Mouse (Mus musculus) left cerebral cortex, adult 18-20 months (tissue): ENCODE measurements around the gene Ago3. TPM values are rescaled to one million over a fixed set of nuclear protein-coding genes. Genes with fewer than 3 reads are reported as not detected.

Source experiments
- DNase-seq, 2 experiments: peaks; one replicate each; pipeline ENCODE4 v3.0.0; 2021 to 2022; ENCODE audit warnings: low spot score in 2 of 2, mixed read lengths in 1 of 2
- total RNA-seq, 2 experiments: library from RNA; stranded (reverse); gene quantifications; 2 replicates each; pipeline ENCODE4 v1.2.3; 2021

Ago3 gene
- total RNA-seq, 2 experiments from 2014 or later, result 33.2 to 35.6 TPM

GRCm38 (mm10) chr4:126281706-126282105 lies 147.7 kb downstream of the Ago3 start:
- DNase-seq, result no peak

Other genes starting within 250 kb of the Ago3 start
- 100 to 1,000 TPM; 132 to 156 TPM for gene Thrap3, start 226.8 kb downstream of the Ago3 start, total RNA-seq
- 100 to 1,000 TPM; 251 to 254 TPM for gene Map7d1, start 173.2 kb downstream of the Ago3 start, total RNA-seq
- gene Trappc3, start 167.2 kb downstream of the Ago3 start, total RNA-seq, result 10 to 100 TPM; 84.5 to 87.3 TPM
- 1 to 10 TPM; 1.7 to 2.8 TPM for gene Col8a2, start 142.8 kb downstream of the Ago3 start, total RNA-seq
- gene Adprhl2, start 107.9 kb downstream of the Ago3 start, total RNA-seq, result 10 to 100 TPM; 28.6 to 30.9 TPM
- 1 to 10 TPM; 1.0 to 1.1 TPM for gene Tekt2, start 103.9 kb downstream of the Ago3 start, total RNA-seq
- 10 to 100 TPM; 48.4 to 49.4 TPM for gene Ago1, start 39.0 kb upstream of the Ago3 start, total RNA-seq
- 1 to 10 TPM; 8.5 to 9.7 TPM for gene Ago4, start 103.9 kb upstream of the Ago3 start, total RNA-seq
- 1 to 10 TPM in 1 of 2 experiments, under 1 TPM in 1; 0.98 to 3.2 TPM for gene Clspn, start 127.4 kb upstream of the Ago3 start, total RNA-seq
- 10 to 100 TPM; 69.4 to 75.7 TPM for gene 5730409E04Rik, start 180.3 kb upstream of the Ago3 start, total RNA-seq
- gene Psmb2, start 248.1 kb upstream of the Ago3 start, total RNA-seq, result 100 to 1,000 TPM; 101 to 103 TPM